Mouse (Mus musculus): ENCODE data around the gene Sgpl1.

DNA sequence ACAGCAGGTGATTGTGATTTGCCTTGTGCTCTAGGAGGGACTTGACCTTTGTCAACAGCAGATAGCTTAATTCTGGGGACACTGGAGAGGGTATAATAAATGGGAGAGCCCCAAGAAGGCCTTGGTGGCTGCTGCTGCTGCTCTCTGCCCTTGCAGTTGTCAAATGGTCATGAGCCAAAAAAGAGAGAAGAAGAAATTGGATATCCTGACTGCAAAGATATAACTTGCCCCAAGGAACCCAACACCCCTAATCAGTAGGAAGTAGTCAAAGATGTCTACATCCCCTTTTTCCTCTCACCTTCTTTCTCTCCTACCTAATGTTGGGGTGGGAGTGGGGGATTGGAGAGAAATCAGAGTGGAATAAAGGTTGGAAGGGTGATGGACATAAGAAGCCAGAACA is 4.6 kb upstream of the Sgpl1 start:
- no peak for TF ChIP-seq POLR2A (IDR thresholded peaks at IDR 0.05; ENCODE audit: control insufficient read depth, low read depth, low read length)
- TF ChIP-seq CTCF (IDR thresholded peaks at IDR 0.05; ENCODE audit: control insufficient read depth, insufficient read depth, insufficient replicate concordance, low read depth, low read length) = no peak

Measured in testis, adult 2 months (tissue).